Comparison of ENCODE assay signal across 9 mouse cellular contexts in the genomic region with DNA sequence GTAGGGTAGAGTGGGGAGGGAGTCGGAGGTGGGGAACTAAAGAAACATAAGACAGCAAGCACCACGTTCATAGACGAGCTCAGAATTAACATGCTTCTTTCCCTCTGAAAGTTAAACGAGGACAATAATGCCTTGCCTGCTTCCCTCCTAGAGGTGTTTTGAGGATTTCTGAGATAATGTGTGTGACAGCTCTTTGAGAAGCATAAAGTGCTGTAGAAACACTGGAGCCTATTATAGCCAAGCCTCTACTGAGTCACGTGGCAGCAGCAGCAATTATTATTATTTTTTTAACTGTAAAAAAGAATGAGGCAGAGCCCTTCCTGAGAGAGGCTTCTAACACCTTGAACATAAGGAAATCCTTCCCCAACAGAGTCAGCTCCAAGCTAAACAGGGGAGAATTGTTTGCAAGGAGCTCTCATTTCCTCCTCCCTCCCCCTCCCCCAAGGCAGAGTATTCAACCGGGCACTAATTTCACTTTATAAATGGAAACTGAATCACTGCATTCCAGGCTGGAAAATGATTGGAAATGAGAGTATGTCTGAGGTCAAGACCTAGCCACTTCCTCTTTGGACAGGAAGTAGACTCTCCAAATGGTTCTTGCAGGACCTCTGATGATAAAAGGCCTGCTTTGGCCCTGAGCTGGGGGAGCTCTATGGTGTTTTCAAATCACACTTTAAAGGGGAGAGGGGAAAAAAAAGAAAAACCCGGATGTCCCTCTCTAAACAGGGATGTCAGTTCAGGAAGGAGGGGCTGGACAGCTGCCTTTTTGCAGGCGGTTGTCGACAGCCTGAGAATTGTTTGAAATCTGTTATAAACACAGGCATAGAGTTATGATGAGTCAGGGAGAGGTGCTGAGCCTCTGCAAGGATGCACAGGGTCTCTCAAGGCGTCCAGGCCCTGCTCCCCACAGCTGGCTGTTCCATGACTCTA.
DNase-seq lines count a peak whose midpoint lies in the region.
"Had no signal": no experiment of that assay in that cellular context is flagged by ENCODE, and none has a peak within 500 bp of the region (broad histone marks: within the 10 kb centered on the region; RNA-seq: fewer than 3 reads in every experiment).

No protein-coding gene starts in this region.

- H3K9me3 ChIP-seq in heart, embryonic 10.5 days, result no peaks in the 10 kb centered on the region

- H3K4me1 ChIP-seq in heart, embryonic 10.5 days, result peaks cover 17% of the 10 kb centered on the region; the same call in 1 of the 2 replicates

- H3K36me3 ChIP-seq in heart, embryonic 10.5 days, result no peaks in the 10 kb centered on the region

- 34% methylated on average over 10 of the region's 10 CpGs for WGBS in heart, embryonic 10.5 days

- H3K27me3 ChIP-seq in heart, embryonic 10.5 days (ENCODE audit: insufficient read depth, poor library complexity, severe bottlenecking), result no peaks in the 10 kb centered on the region
- H3K27me3 ChIP-seq: Patski had no signal

- intact Hi-C loops in left cerebral cortex, postnatal 14 days (cut with DNase I), result no loop called here

- peak overlapping the region; percentile 59; the same call in 1 of the 2 replicates for H3K27ac ChIP-seq in heart, embryonic 10.5 days

- no peak overlapping the region for H3K4me3 ChIP-seq in heart, embryonic 10.5 days

- peak; percentile 37 to 57 for DNase-seq in left cerebral cortex, postnatal 14 days (ENCODE audit: low spot score in 2 of 2)
- DNase-seq in left cerebral cortex, adult 18-20 months (ENCODE audit: low spot score in 2 of 2), result no peak
- no peak for DNase-seq in heart, embryonic 10.5 days (ENCODE audit: low spot score)
- peak; percentile 83 for DNase-seq in kidney, postnatal 14 days
- peak; percentile 39 for DNase-seq in skeletal muscle tissue, adult 2 months (ENCODE audit: low read depth, low spot score)
- no peak for DNase-seq in layer of hippocampus, postnatal 25 days (ENCODE audit: extremely low spot score in 1 of 2, low spot score in 1 of 2)
- no peak for DNase-seq in natural killer cell, adult 2 months (ENCODE audit: low spot score in 2 of 2)
- DNase-seq in cerebellum, adult 9-11 months, result no peak

Comparison
In these comparisons a context has a peak if more than half of its experiments do, and no peak if none do; other contexts are left out.
1. DNase-seq: peak in left cerebral cortex, postnatal 14 days (2 of 2), kidney, postnatal 14 days (single experiment) and skeletal muscle tissue, adult 2 months (single experiment); none in left cerebral cortex, adult 18-20 months (0 of 2), heart, embryonic 10.5 days (single experiment), layer of hippocampus, postnatal 25 days (0 of 2), natural killer cell, adult 2 months (0 of 2) and cerebellum, adult 9-11 months (single experiment).